8 mouse cellular contexts compared by ENCODE assay signal in genomic region chr10:99107964-99108363, GRCm38 (mm10). TPM values are rescaled to one million over a fixed set of nuclear protein-coding genes. Genes with fewer than 3 reads are reported as not detected.
DNase-seq lines count a peak whose midpoint lies in the region; ATAC-seq and TF ChIP-seq lines count a peak whose summit lies in the region.

Gene Galnt4, plus strand, starts transcription at chr10:99108159.

- TF ChIP-seq CTCF in C2C12 (IDR thresholded peaks at IDR 0.05; ENCODE audit: control insufficient read depth, insufficient read depth, insufficient read length), result peak; percentile 37
- TF ChIP-seq CTCF in testis, adult 2 months (IDR thresholded peaks at IDR 0.05; ENCODE audit: control insufficient read depth, insufficient read depth, insufficient replicate concordance, low read depth, low read length), result peak; percentile 27; the same call in 1 of the 2 replicates

- peak; percentile 86 to 89 for DNase-seq in adrenal gland, postnatal 36 days
- peak; percentile 91 for DNase-seq in embryonic facial prominence, embryonic 14.5 days (ENCODE audit: low spot score)
- peak; percentile 95 for DNase-seq in heart, embryonic 10.5 days (ENCODE audit: low spot score)

- peaks cover 9% of the 10 kb centered on the region; the same call in 1 of the 2 replicates for H3K9me3 ChIP-seq in embryonic facial prominence, embryonic 14.5 days (ENCODE audit: control insufficient read depth, low read length)
- H3K9me3 ChIP-seq in heart, embryonic 10.5 days, result no peaks in the 10 kb centered on the region
- H3K9me3 ChIP-seq in kidney, embryonic 15.5 days (replicated peaks), result peaks cover 4% of the 10 kb centered on the region; the same call in 1 of the 2 replicates
- no peaks in the 10 kb centered on the region for H3K9me3 ChIP-seq in liver, embryonic 16.5 days (replicated peaks; ENCODE audit: control insufficient read depth, low read length)
- H3K9me3 ChIP-seq in neural tube, embryonic 12.5 days, result no peaks in the 10 kb centered on the region

- no peaks in the 10 kb centered on the region for H3K27me3 ChIP-seq in C2C12 (ENCODE audit: control insufficient read depth, insufficient read depth, insufficient read length)
- H3K27me3 ChIP-seq in embryonic facial prominence, embryonic 14.5 days (replicated peaks; ENCODE audit: control insufficient read depth, insufficient read depth, low read length), result no peaks in the 10 kb centered on the region
- no peaks in the 10 kb centered on the region for H3K27me3 ChIP-seq in heart, embryonic 10.5 days (ENCODE audit: insufficient read depth, poor library complexity, severe bottlenecking)
- H3K27me3 ChIP-seq in kidney, embryonic 15.5 days, result no peaks in the 10 kb centered on the region
- no peaks in the 10 kb centered on the region for H3K27me3 ChIP-seq in liver, embryonic 16.5 days (ENCODE audit: control insufficient read depth, insufficient read depth, low read depth, low read length)
- H3K27me3 ChIP-seq in neural tube, embryonic 12.5 days (replicated peaks), result no peaks in the 10 kb centered on the region
- H3K27me3 ChIP-seq in testis, adult 2 months (ENCODE audit: control insufficient read depth, insufficient read depth, low read length), result no peaks in the 10 kb centered on the region

- WGBS in embryonic facial prominence, embryonic 14.5 days, result under 1% methylated on average over 17 of the region's 22 CpGs
- under 1% methylated on average over 22 of the region's 22 CpGs for WGBS in heart, embryonic 10.5 days
- under 1% methylated on average over 22 of the region's 22 CpGs for WGBS in kidney, embryonic 15.5 days
- WGBS in liver, embryonic 16.5 days (ENCODE audit: insufficient replicate concordance), result 0% methylated on average over 22 of the region's 22 CpGs
- WGBS in neural tube, embryonic 12.5 days, result under 1% methylated on average over 22 of the region's 22 CpGs

- no peaks in the 10 kb centered on the region for H3K4me1 ChIP-seq in embryonic facial prominence, embryonic 14.5 days (ENCODE audit: control insufficient read depth, insufficient read depth, low read length)
- peaks cover 11% of the 10 kb centered on the region for H3K4me1 ChIP-seq in heart, embryonic 10.5 days
- peaks cover 28% of the 10 kb centered on the region for H3K4me1 ChIP-seq in kidney, embryonic 15.5 days
- peaks cover 12% of the 10 kb centered on the region for H3K4me1 ChIP-seq in liver, embryonic 16.5 days (ENCODE audit: control insufficient read depth, low read depth, low read length)
- H3K4me1 ChIP-seq in neural tube, embryonic 12.5 days, result peaks cover 12% of the 10 kb centered on the region
- H3K4me1 ChIP-seq in testis, adult 2 months (ENCODE audit: control insufficient read depth, insufficient read depth, low read length), result peaks cover 20% of the 10 kb centered on the region

- peaks cover 23% of the 10 kb centered on the region for H3K36me3 ChIP-seq in C2C12 (ENCODE audit: control insufficient read depth, insufficient read depth)
- peaks cover 15% of the 10 kb centered on the region; the same call in 1 of the 2 replicates for H3K36me3 ChIP-seq in embryonic facial prominence, embryonic 14.5 days (ENCODE audit: control insufficient read depth, insufficient read depth, low read length)
- H3K36me3 ChIP-seq in heart, embryonic 10.5 days, result peaks cover 27% of the 10 kb centered on the region
- H3K36me3 ChIP-seq in kidney, embryonic 15.5 days, result peaks cover 33% of the 10 kb centered on the region
- H3K36me3 ChIP-seq in liver, embryonic 16.5 days (ENCODE audit: control insufficient read depth, insufficient read depth), result peaks cover 5% of the 10 kb centered on the region
- peaks cover 21% of the 10 kb centered on the region for H3K36me3 ChIP-seq in neural tube, embryonic 12.5 days
- H3K36me3 ChIP-seq in testis, adult 2 months (ENCODE audit: control insufficient read depth, insufficient read depth, low read length), result no peaks in the 10 kb centered on the region

- peak within 1 kb of the TSS; percentile 84 for H3K27ac ChIP-seq in embryonic facial prominence, embryonic 14.5 days (replicated peaks; ENCODE audit: low read depth, low read length)
- H3K27ac ChIP-seq in heart, embryonic 10.5 days, result peak within 1 kb of the TSS; percentile 95
- peak within 1 kb of the TSS; percentile 77 for H3K27ac ChIP-seq in kidney, embryonic 15.5 days
- H3K27ac ChIP-seq in liver, embryonic 16.5 days (ENCODE audit: low read length), result peak within 1 kb of the TSS; percentile 87
- H3K27ac ChIP-seq in neural tube, embryonic 12.5 days, result peak within 1 kb of the TSS; percentile 74
- peak within 1 kb of the TSS; percentile 82 for H3K27ac ChIP-seq in testis, adult 2 months (ENCODE audit: control insufficient read depth, insufficient read depth, low read depth, low read length)

- H3K79me2 ChIP-seq in C2C12 (ENCODE audit: control insufficient read depth, insufficient read depth), result peaks cover 42% of the 10 kb centered on the region

- H3ac ChIP-seq in C2C12 (ENCODE audit: control insufficient read depth, insufficient read length, low read depth), result peak within 1 kb of the TSS; percentile 93

- peak within 1 kb of the TSS; percentile 90 for H3K4me3 ChIP-seq in C2C12 (ENCODE audit: insufficient read depth, poor library complexity, severe bottlenecking)
- peak within 1 kb of the TSS; percentile 70 for H3K4me3 ChIP-seq in embryonic facial prominence, embryonic 14.5 days (ENCODE audit: low read depth, low read length)
- peak within 1 kb of the TSS; percentile 93 for H3K4me3 ChIP-seq in heart, embryonic 10.5 days
- peak within 1 kb of the TSS; percentile 69 for H3K4me3 ChIP-seq in kidney, embryonic 15.5 days (replicated peaks)
- H3K4me3 ChIP-seq in liver, embryonic 16.5 days (ENCODE audit: low read depth, low read length), result peak within 1 kb of the TSS; percentile 97
- peak within 1 kb of the TSS; percentile 94 for H3K4me3 ChIP-seq in neural tube, embryonic 12.5 days
- peak within 1 kb of the TSS; percentile 85 for H3K4me3 ChIP-seq in testis, adult 2 months (ENCODE audit: control insufficient read depth, low read depth, low read length)

- peak; percentile 84 for ATAC-seq in embryonic facial prominence, embryonic 14.5 days (ENCODE audit: low read depth)
- ATAC-seq in kidney, embryonic 15.5 days (replicated peaks; ENCODE audit: low FRiP score), result peak; percentile 89
- ATAC-seq in liver, embryonic 16.5 days (ENCODE audit: low read depth), result peak; percentile 80
- ATAC-seq in neural tube, embryonic 12.5 days (ENCODE audit: low FRiP score, low read depth), result peak; percentile 79

- peaks cover 18% of the 10 kb centered on the region for H3K79me3 ChIP-seq in C2C12 (ENCODE audit: low read depth)

- TF ChIP-seq POLR2A in testis, adult 2 months (IDR thresholded peaks at IDR 0.05; ENCODE audit: control insufficient read depth, low read depth, low read length), result no peak

- peak within 1 kb of the TSS; percentile 96 for H3K4me2 ChIP-seq in embryonic facial prominence, embryonic 14.5 days (ENCODE audit: low read depth, low read length)
- H3K4me2 ChIP-seq in kidney, embryonic 15.5 days, result peak within 1 kb of the TSS; percentile 97
- H3K4me2 ChIP-seq in liver, embryonic 16.5 days (ENCODE audit: low read depth, low read length), result peak within 1 kb of the TSS; percentile 98
- peak within 1 kb of the TSS; percentile 70 for H3K4me2 ChIP-seq in neural tube, embryonic 12.5 days (replicated peaks)

- H3K9ac ChIP-seq in embryonic facial prominence, embryonic 14.5 days (ENCODE audit: low read depth, low read length), result peak within 1 kb of the TSS; percentile 77
- peak within 1 kb of the TSS; percentile 72 for H3K9ac ChIP-seq in kidney, embryonic 15.5 days
- H3K9ac ChIP-seq in liver, embryonic 16.5 days (ENCODE audit: low read depth, low read length), result peak within 1 kb of the TSS; percentile 85
- peak within 1 kb of the TSS; percentile 89 for H3K9ac ChIP-seq in neural tube, embryonic 12.5 days

TF ChIP-seq in C2C12, 6 proteins besides CTCF, POLR2A, EP300 and RAD21:
- TF ChIP-seq USF1 (IDR thresholded peaks at IDR 0.05; ENCODE audit: low read depth) (no peak), MAX (IDR thresholded peaks at IDR 0.05) (no peak), MYOD1 (IDR thresholded peaks at IDR 0.05; ENCODE audit: control insufficient read depth, insufficient read length, low read depth) (no peak), MYOG (IDR thresholded peaks at IDR 0.05; ENCODE audit: control insufficient read depth, extremely low read depth, insufficient read length) (no peak), CEBPB (IDR thresholded peaks at IDR 0.05; ENCODE audit: low read depth) (no peak), FOSL1 (IDR thresholded peaks at IDR 0.05; ENCODE audit: insufficient read depth, low read length, poor library complexity, severe bottlenecking) (no peak)

RNA-seq across cellular contexts. Expression of gene Galnt4, which starts in this region (rescaled TPM):
- 3.6 TPM for polyA plus RNA-seq in C2C12 (2012; fragmentation: generic; extraction: Trizol)
- 1 to 10 TPM; 6.0 to 7.1 TPM for total RNA-seq in adrenal gland, postnatal 36 days (2021)
- 14.7 and 16.2 TPM in 2 replicates for polyA plus RNA-seq in embryonic facial prominence, embryonic 14.5 days (2014; fragmentation: Nextera tagmentation; extraction: Ambion mirVana)
- 6.6 TPM in 2 replicates for polyA plus RNA-seq in heart, embryonic 10.5 days (2016; fragmentation: Nextera tagmentation; extraction: Ambion mirVana)
- polyA plus RNA-seq in kidney, embryonic 15.5 days (2015; fragmentation: Nextera tagmentation; extraction: Ambion mirVana), result 11.1 and 12.1 TPM in 2 replicates
- 2.8 and 3.1 TPM in 2 replicates for polyA plus RNA-seq in liver, embryonic 16.5 days (2015; fragmentation: Nextera tagmentation; extraction: Ambion mirVana)
- 4.6 and 5.0 TPM in 2 replicates for polyA plus RNA-seq in neural tube, embryonic 12.5 days (2016; fragmentation: Nextera tagmentation; extraction: Ambion mirVana)
- 0.61 and 0.67 TPM in 2 replicates for polyA plus RNA-seq in testis, adult 2 months (2012; rRNA removed)

Comparison
In these comparisons a context has a peak if more than half of its experiments do, and no peak if none do; other contexts are left out.
1. Peak in every context shown above with its lines: DNase-seq, ATAC-seq, H3K4me3 ChIP-seq and H3K27ac ChIP-seq.